Comparison of ENCODE assay signal across 23 mouse cellular contexts in the genomic region with DNA sequence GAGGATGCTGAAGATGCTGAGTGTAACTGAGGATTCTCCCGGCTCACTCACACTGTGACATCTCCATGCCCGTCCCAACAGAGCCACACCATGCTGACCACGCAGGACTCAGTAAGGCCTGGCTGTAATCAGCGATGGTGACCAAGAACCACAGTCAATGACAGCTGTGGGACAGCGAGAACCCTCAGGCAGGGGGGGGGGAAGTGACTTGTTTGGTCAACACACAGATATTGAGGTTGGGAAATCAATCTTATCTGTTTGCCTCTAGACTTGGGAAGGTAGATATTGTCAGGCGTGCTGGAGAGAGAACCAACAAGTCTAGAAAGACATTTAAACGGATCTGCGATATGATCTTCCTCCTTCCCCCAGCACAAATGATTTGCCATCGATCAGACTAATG. TPM values are rescaled to one million over a fixed set of nuclear protein-coding genes. Genes with fewer than 3 reads are reported as not detected.
A peak's percentile ranks its signal among the peaks of the same experiment; 100 is the strongest.
DNase-seq lines count a peak whose midpoint lies in the region; ATAC-seq and TF ChIP-seq lines count a peak whose summit lies in the region.
"Had no signal": no experiment of that assay in that cellular context is flagged by ENCODE, and none has a peak within 500 bp of the region (broad histone marks: within the 10 kb centered on the region; RNA-seq: fewer than 3 reads in every experiment).

No protein-coding gene starts in this region.

- peak; percentile 54 for ATAC-seq in liver, postnatal 0 days
- ATAC-seq in liver, embryonic 11.5 days (replicated peaks; ENCODE audit: low FRiP score) = no peak
- ATAC-seq in granulocyte monocyte progenitor cell, adult 5-6 weeks (replicated peaks; ENCODE audit: poor library complexity, severe bottlenecking) = 0 out of 2 replicates have a peak, but pooled peaks have one; percentile 7
- peak; percentile 18; the same call in 1 of the 2 replicates for ATAC-seq in megakaryocyte, adult 5-6 weeks (ENCODE audit: poor library complexity, severe bottlenecking)
- ATAC-seq: activated CD4-positive, CD25-positive, alpha-beta regulatory T cell, adult 4 months; CD4-positive, CD25-positive, alpha-beta regulatory T cell, adult 4 months; Patski had no signal

- no peak for TF ChIP-seq CTCF in liver, adult 2 months (IDR thresholded peaks at IDR 0.05; ENCODE audit: low read depth, low read length)
- TF ChIP-seq CTCF in liver, postnatal 0 days (IDR thresholded peaks at IDR 0.05; ENCODE audit: low read depth) = no peak

- no peaks in the 10 kb centered on the region for H3K36me3 ChIP-seq in liver, adult 2 months (ENCODE audit: control insufficient read depth, insufficient read depth, low read length)
- no peaks in the 10 kb centered on the region for H3K36me3 ChIP-seq in liver, postnatal 0 days (replicated peaks; ENCODE audit: insufficient read depth, low read length)
- no peaks in the 10 kb centered on the region for H3K36me3 ChIP-seq in liver, embryonic 11.5 days (ENCODE audit: control insufficient read depth, insufficient read depth, low read length)
- H3K36me3 ChIP-seq: G1E had no signal

- H3K4me2 ChIP-seq in liver, postnatal 0 days (ENCODE audit: low read depth, low read length) = no peak overlapping the region
- no peak overlapping the region for H3K4me2 ChIP-seq in liver, embryonic 11.5 days

- no peak overlapping the region for H3K4me3 ChIP-seq in liver, adult 2 months (ENCODE audit: insufficient read depth, low read depth, low read length)
- H3K4me3 ChIP-seq in liver, postnatal 0 days (ENCODE audit: low read depth, low read length) = no peak overlapping the region
- no peak overlapping the region for H3K4me3 ChIP-seq in liver, embryonic 11.5 days (ENCODE audit: low read depth, low read length)

- TF ChIP-seq POLR2A in liver, adult 2 months (IDR thresholded peaks at IDR 0.05; ENCODE audit: extremely low read depth, insufficient read depth, low read length) = no peak

- peaks cover 28% of the 10 kb centered on the region for H3K4me1 ChIP-seq in liver, adult 2 months (ENCODE audit: control insufficient read depth, insufficient read depth, low read length)
- peaks cover 17% of the 10 kb centered on the region for H3K4me1 ChIP-seq in liver, postnatal 0 days (ENCODE audit: insufficient read depth)
- no peaks in the 10 kb centered on the region for H3K4me1 ChIP-seq in liver, embryonic 11.5 days (replicated peaks; ENCODE audit: control insufficient read depth, insufficient read depth, low read length)

- 40% methylated on average over 9 of the region's 9 CpGs for WGBS in liver, adult 2 months
- 70% methylated on average over 9 of the region's 9 CpGs for WGBS in liver, postnatal 0 days (ENCODE audit: insufficient replicate concordance)
- 84% methylated on average over 9 of the region's 9 CpGs for WGBS in liver, embryonic 11.5 days

- H3K27ac ChIP-seq in liver, adult 2 months (replicated peaks; ENCODE audit: insufficient read depth, low read depth, low read length) = peak overlapping the region; percentile 80
- peak overlapping the region; percentile 55 for H3K27ac ChIP-seq in liver, postnatal 0 days (ENCODE audit: low read depth)
- no peak overlapping the region for H3K27ac ChIP-seq in liver, embryonic 11.5 days (ENCODE audit: low read depth, low read length)

- H3K27me3 ChIP-seq in liver, adult 2 months (ENCODE audit: control insufficient read depth, insufficient read depth, low read length) = no peaks in the 10 kb centered on the region
- no peaks in the 10 kb centered on the region for H3K27me3 ChIP-seq in liver, postnatal 0 days (ENCODE audit: insufficient read depth, low read length)
- H3K27me3 ChIP-seq in liver, embryonic 11.5 days (replicated peaks; ENCODE audit: control insufficient read depth, insufficient read depth, low read length) = no peaks in the 10 kb centered on the region; the same call in 1 of the 2 replicates
- H3K27me3 ChIP-seq: Patski had no signal

- no peaks in the 10 kb centered on the region for H3K9me3 ChIP-seq in liver, postnatal 0 days (ENCODE audit: low read length)
- no peaks in the 10 kb centered on the region for H3K9me3 ChIP-seq in liver, embryonic 11.5 days (ENCODE audit: control insufficient read depth, low read length)
- H3K9me3 ChIP-seq: G1E had no signal

- DNase-seq in liver, adult 2 months (ENCODE audit: extremely low read depth, low read depth, low spot score) = peak; percentile 78
- no peak for DNase-seq in liver
- DNase-seq in liver, postnatal 0 days = no peak
- no peak for DNase-seq in liver, embryonic 11.5 days (ENCODE audit: low spot score)
- DNase-seq in retina, embryonic 14.5 days (ENCODE audit: low spot score) = no peak
- DNase-seq in frontal cortex, postnatal 36 days (ENCODE audit: low spot score in 2 of 2) = no peak
- DNase-seq: adrenal gland, adult 2 months; adrenal gland, adult 8-10 months; adrenal gland, postnatal 10 days; adrenal gland, postnatal 14 days; adrenal gland, postnatal 25 days; adrenal gland, postnatal 36 days; B cell, adult 2 months; cerebellum, adult 11 months; cerebellum, adult 11-12 months had no signal

- H3K79me2 ChIP-seq in liver, adult 2 months (ENCODE audit: control insufficient read depth, insufficient read depth, low read length) = no peaks in the 10 kb centered on the region

- TF ChIP-seq EP300 in liver, postnatal 0 days (IDR thresholded peaks at IDR 0.05; ENCODE audit: low read depth) = no peak

- peak overlapping the region; percentile 15; the same call in 1 of the 2 replicates for H3K9ac ChIP-seq in liver, adult 2 months (ENCODE audit: low read depth, low read length)
- no peak overlapping the region for H3K9ac ChIP-seq in liver, postnatal 0 days (replicated peaks)
- H3K9ac ChIP-seq in liver, embryonic 11.5 days (ENCODE audit: low read depth, low read length) = no peak overlapping the region

RNA-seq across cellular contexts. Expression of a gene that starts 48.9 kb away (rescaled TPM):
- total RNA-seq in liver, adult 2 months (2014; rRNA removed) = not detected in 2 replicates
- not detected in 2 replicates for polyA plus RNA-seq in liver, adult 2 months (2012; rRNA removed)
- not detected in 2 replicates for polyA plus RNA-seq in liver, postnatal 0 days (2015; fragmentation: Nextera tagmentation; extraction: Ambion mirVana)
- 0.04 and 0.05 TPM in 2 replicates for polyA plus RNA-seq in liver, embryonic 11.5 days (2014; fragmentation: Nextera tagmentation; extraction: Ambion mirVana)
- not detected in 2 replicates for total RNA-seq in granulocyte monocyte progenitor cell, adult 5-6 weeks (2014; fragmentation: Nextera tagmentation)
- not detected in 2 replicates for total RNA-seq in granulocyte monocyte progenitor cell, adult 5-6 weeks (2017)
- total RNA-seq in megakaryocyte, adult 5-6 weeks (2015) = not detected in 2 replicates
- total RNA-seq in megakaryocyte, adult 5-6 weeks (2017) = not detected in 2 replicates
- total RNA-seq: CH12.LX, MEL had no signal
- polyA plus RNA-seq: CD4-positive, CD25-positive, alpha-beta regulatory T cell, adult 4 months; G1E; Patski had no signal
